Mouse (Mus musculus) heart, postnatal 14 days (tissue): ENCODE measurements around the gene Gm10912. TPM values are rescaled to one million over a fixed set of nuclear protein-coding genes. Genes with fewer than 3 reads are reported as not detected.
"Not testable (repeated sequence)": the region's sequence is repeated elsewhere in the genome, so short reads cannot be mapped to it uniquely, and the experiment has no call there.

Experiments used
- DNase-seq, 2 experiments: peaks; one replicate each; pipeline ENCODE4 v3.0.0; 2021 to 2022
- intact Hi-C: fragments of 180-260 bp; cut with DNase I; formaldehyde crosslinking; loops from one replicate; pipeline ENCODE4 v1.15.1; 2025
- total RNA-seq, 2 experiments: library from RNA; stranded (reverse); gene quantifications; 2 replicates each; pipeline ENCODE4 v1.2.3; 2021

Gene Gm10912
- total RNA-seq, 2 experiments from 2014 or later: 0.17 to 0.34 TPM

GRCm38 (mm10) chr2:104110031-104110430 lies 44.4 kb downstream of the Gm10912 start:
- intact Hi-C loops: no loop called here
- no peak for DNase-seq

- intact Hi-C loops, DNase-seq: not testable (repeated sequence)
These were observed 45.7 kb downstream of the Gm10912 start for GRCm38 (mm10) chr2:104111170-104111797.

- DNase-seq, intact Hi-C loops: not testable (repeated sequence)
These were observed 47.9 kb downstream of the Gm10912 start for GRCm38 (mm10) chr2:104113563-104113962.

GRCm38 (mm10) chr2:104114898-104115297 lies 49.3 kb downstream of the Gm10912 start:
- intact Hi-C loops: no loop called here
- DNase-seq: no peak

Other genes with a start within 250 kb of the Gm10912 start
- 10 to 100 TPM; 16.9 to 22.2 TPM for gene Lmo2, start 107.8 kb upstream of the Gm10912 start, total RNA-seq
- 10 to 100 TPM; 54.1 to 55.5 TPM for gene Fbxo3, start 38.1 kb upstream of the Gm10912 start, total RNA-seq
- not detected for gene 4931422A03Rik, start 37.5 kb upstream of the Gm10912 start, total RNA-seq
- gene Gm10799, start 2.7 kb downstream of the Gm10912 start, total RNA-seq: not detected
- 1 to 10 TPM; 1.7 to 2.7 TPM for gene Cd59b, start 4.0 kb downstream of the Gm10912 start, total RNA-seq
- 10 to 100 TPM; 42.6 to 52.3 TPM for gene Cd59a, start 30.0 kb downstream of the Gm10912 start, total RNA-seq
- gene A930018P22Rik, start 56.9 kb downstream of the Gm10912 start, total RNA-seq: under 1 TPM; 0.48 to 0.63 TPM